Mouse (Mus musculus) cerebellum, adult 11-12 months (tissue): Measurements from ENCODE around the gene Hoxa5.

Experiments
- DNase-seq: peaks from one replicate; pipeline ENCODE4 v3.0.0; 2022

The Hoxa5 gene

GRCm38 (mm10) chr6:52239625-52240388 lies 35.4 kb upstream of the Hoxa5 start:
- DNase-seq, result no peak

- no peak for DNase-seq
Measured at GRCm38 (mm10) chr6:52238976-52239375, 34.6 kb upstream of the Hoxa5 start.

- DNase-seq, result no peak
Measured at GRCm38 (mm10) chr6:52238155-52238545, 33.8 kb upstream of the Hoxa5 start.

GRCm38 (mm10) chr6:52237346-52238154 lies 33.2 kb upstream of the Hoxa5 start:
- DNase-seq, result no peak

- no peak for DNase-seq
Measured at GRCm38 (mm10) chr6:52236806-52237205, 32.4 kb upstream of the Hoxa5 start.

- no peak for DNase-seq
Measured at GRCm38 (mm10) chr6:52235866-52236265, 31.5 kb upstream of the Hoxa5 start.

GRCm38 (mm10) chr6:52235267-52235666 lies 30.9 kb upstream of the Hoxa5 start:
- DNase-seq, result no peak

- no peak for DNase-seq
Measured at GRCm38 (mm10) chr6:52234428-52235140, 30.2 kb upstream of the Hoxa5 start.

GRCm38 (mm10) chr6:52233546-52234427 lies 29.4 kb upstream of the Hoxa5 start:
- no peak for DNase-seq

- DNase-seq, result no peak
Measured at GRCm38 (mm10) chr6:52232984-52233545, 28.7 kb upstream of the Hoxa5 start.

GRCm38 (mm10) chr6:52232568-52232965 lies 28.2 kb upstream of the Hoxa5 start:
- no peak for DNase-seq

- no peak for DNase-seq
Measured at GRCm38 (mm10) chr6:52231885-52232567, 27.6 kb upstream of the Hoxa5 start.

- DNase-seq, result no peak
Measured at GRCm38 (mm10) chr6:52230516-52231165, 26.3 kb upstream of the Hoxa5 start, which contains the start of gene Hoxa9. Gene Hoxa9 (minus strand): TSS chr6:52231089.

GRCm38 (mm10) chr6:52229558-52230416 lies 25.4 kb upstream of the Hoxa5 start:
- DNase-seq, result no peak

GRCm38 (mm10) chr6:52228475-52229465 lies 24.4 kb upstream of the Hoxa5 start:
- no peak for DNase-seq

- no peak for DNase-seq
Measured at GRCm38 (mm10) chr6:52227470-52228222, 23.3 kb upstream of the Hoxa5 start.

- DNase-seq, result no peak
Measured at GRCm38 (mm10) chr6:52226569-52227257, 22.3 kb upstream of the Hoxa5 start.
